Comparison of ENCODE assay signal across 7 mouse cellular contexts in the genomic region with DNA sequence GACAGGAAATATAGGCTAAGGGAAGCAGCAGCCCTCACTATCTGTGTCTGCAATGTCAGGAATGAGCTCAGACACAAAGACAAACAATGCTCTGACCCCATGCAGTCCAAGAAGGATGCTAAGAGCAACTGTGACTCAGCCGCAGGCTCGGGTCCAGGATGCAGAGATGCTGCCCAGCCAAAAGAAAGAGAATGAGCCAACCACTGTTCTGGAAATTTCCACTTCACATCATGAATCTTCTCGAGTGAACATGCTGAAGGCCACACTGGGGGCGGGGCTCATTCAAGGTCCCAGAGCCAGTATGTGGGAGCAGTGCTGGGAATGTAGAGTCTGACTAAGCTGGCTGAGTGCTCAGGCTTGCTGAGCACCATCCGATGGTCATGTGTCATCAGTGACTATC. TPM values are rescaled to one million over a fixed set of nuclear protein-coding genes. Genes with fewer than 3 reads are reported as not detected.
A peak's percentile ranks its signal among the peaks of the same experiment; 100 is the strongest.
DNase-seq lines count a peak whose midpoint lies in the region; ATAC-seq lines count a peak whose summit lies in the region.

No protein-coding gene starts in this region.

- H3K9me3 ChIP-seq in kidney, embryonic 14.5 days (ENCODE audit: control insufficient read depth, low read length) = no peaks in the 10 kb centered on the region
- H3K9me3 ChIP-seq in liver, embryonic 11.5 days (ENCODE audit: control insufficient read depth, low read length) = no peaks in the 10 kb centered on the region

- no peak overlapping the region for H3K4me2 ChIP-seq in kidney, embryonic 14.5 days (replicated peaks; ENCODE audit: low read depth, low read length)
- H3K4me2 ChIP-seq in liver, embryonic 11.5 days = no peak overlapping the region

- peak; percentile 97 to 98 for DNase-seq in adrenal gland, adult (ENCODE audit: inconsistent age in 2 of 2, low spot score in 1 of 2)
- peak; percentile 96 for DNase-seq in brain, adult 2 months (ENCODE audit: low read depth, low spot score)
- DNase-seq in heart, adult 18-20 months = peak; percentile 88 to 92
- peak; percentile 57 for DNase-seq in ovary, postnatal 14 days (ENCODE audit: low spot score)
- DNase-seq in yolk sac, embryonic 10.5 days (ENCODE audit: low spot score) = no peak
- DNase-seq in liver, embryonic 11.5 days (ENCODE audit: low spot score) = no peak

- 52% methylated on average over 5 of the region's 5 CpGs for WGBS in kidney, embryonic 14.5 days
- 50% methylated on average over 5 of the region's 5 CpGs for WGBS in liver, embryonic 11.5 days

- peak; percentile 64; the same call in 1 of the 2 replicates for ATAC-seq in kidney, embryonic 14.5 days (ENCODE audit: low FRiP score, low TSS enrichment)
- ATAC-seq in liver, embryonic 11.5 days (replicated peaks; ENCODE audit: low FRiP score) = no peak

- H3K27me3 ChIP-seq in kidney, embryonic 14.5 days (ENCODE audit: control insufficient read depth, insufficient read depth, low read length) = no peaks in the 10 kb centered on the region
- no peaks in the 10 kb centered on the region for H3K27me3 ChIP-seq in liver, embryonic 11.5 days (replicated peaks; ENCODE audit: control insufficient read depth, insufficient read depth, low read length)

- H3K4me3 ChIP-seq in kidney, embryonic 14.5 days (ENCODE audit: low read length) = no peak overlapping the region
- H3K4me3 ChIP-seq in liver, embryonic 11.5 days (ENCODE audit: low read depth, low read length) = no peak overlapping the region

- no peaks in the 10 kb centered on the region for H3K4me1 ChIP-seq in kidney, embryonic 14.5 days (ENCODE audit: control insufficient read depth, insufficient read depth, low read length)
- no peaks in the 10 kb centered on the region for H3K4me1 ChIP-seq in liver, embryonic 11.5 days (replicated peaks; ENCODE audit: control insufficient read depth, insufficient read depth, low read length)

- no peak overlapping the region for H3K27ac ChIP-seq in kidney, embryonic 14.5 days (ENCODE audit: low read depth, low read length)
- no peak overlapping the region for H3K27ac ChIP-seq in liver, embryonic 11.5 days (ENCODE audit: low read depth, low read length)

- no peaks in the 10 kb centered on the region for H3K36me3 ChIP-seq in kidney, embryonic 14.5 days (ENCODE audit: control insufficient read depth, insufficient read depth, low read length)
- H3K36me3 ChIP-seq in liver, embryonic 11.5 days (ENCODE audit: control insufficient read depth, insufficient read depth, low read length) = no peaks in the 10 kb centered on the region

- H3K9ac ChIP-seq in kidney, embryonic 14.5 days (ENCODE audit: low read depth, low read length) = no peak overlapping the region
- H3K9ac ChIP-seq in liver, embryonic 11.5 days (ENCODE audit: low read depth, low read length) = no peak overlapping the region

RNA-seq across cellular contexts. Expression of gene Coro2b, which starts 23.2 kb away (rescaled TPM):
- 10 to 100 TPM; 13.3 to 13.8 TPM for total RNA-seq in heart, adult 18-20 months (2021)
- polyA plus RNA-seq in kidney, embryonic 14.5 days (2014; fragmentation: Nextera tagmentation; extraction: Ambion mirVana) = 9.3 and 16.5 TPM in 2 replicates
- 4.5 and 4.8 TPM in 2 replicates for polyA plus RNA-seq in liver, embryonic 11.5 days (2014; fragmentation: Nextera tagmentation; extraction: Ambion mirVana)

Comparison
In these comparisons a context has a peak if more than half of its experiments do, and no peak if none do; other contexts are left out.
1. DNase-seq: peak in adrenal gland, adult (2 of 2), brain, adult 2 months (single experiment), heart, adult 18-20 months (2 of 2) and ovary, postnatal 14 days (single experiment); none in yolk sac, embryonic 10.5 days (single experiment) and liver, embryonic 11.5 days (single experiment).